In the genomic region with DNA sequence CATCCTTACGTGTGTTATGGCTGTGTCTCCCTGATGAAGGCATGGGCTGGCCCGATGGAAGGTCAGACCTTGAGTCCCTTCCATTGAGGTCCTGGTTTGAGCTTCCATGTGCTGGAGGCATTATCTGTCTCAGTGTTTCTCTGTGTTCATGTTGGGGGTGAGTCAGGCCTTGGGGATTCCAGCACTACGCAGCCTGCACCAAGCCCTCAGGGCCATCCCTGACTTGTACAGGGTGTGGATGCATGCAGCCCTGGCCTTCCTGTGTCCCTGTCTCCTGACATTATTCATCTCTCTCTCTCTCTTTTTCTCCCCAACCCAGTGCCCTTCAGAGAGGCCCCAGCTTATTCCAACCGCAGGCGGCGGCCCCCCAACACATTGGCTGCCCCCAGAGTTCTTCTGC, we compare ENCODE assay signal across 21 mouse cellular contexts.
DNase-seq lines count a peak whose midpoint lies in the region; ATAC-seq and TF ChIP-seq lines count a peak whose summit lies in the region.
"Had no signal": no experiment of that assay in that cellular context is flagged by ENCODE, and none has a peak within 500 bp of the region (broad histone marks: within the 10 kb centered on the region; RNA-seq: fewer than 3 reads in every experiment).

No protein-coding gene starts in this region.

- no peak for TF ChIP-seq CTCF in hindbrain, postnatal 0 days (IDR thresholded peaks at IDR 0.05; ENCODE audit: low read depth)
- no peak for TF ChIP-seq CTCF in heart, adult 2 months (IDR thresholded peaks at IDR 0.05)

- no peaks in the 10 kb centered on the region for H3K9me3 ChIP-seq in hindbrain, embryonic 10.5 days
- H3K9me3 ChIP-seq in hindbrain, postnatal 0 days (ENCODE audit: low read length), result no peaks in the 10 kb centered on the region
- H3K9me3 ChIP-seq: embryonic facial prominence, embryonic 13.5 days; embryonic facial prominence, embryonic 15.5 days; forebrain, embryonic 10.5 days; forebrain, embryonic 12.5 days had no signal

- intact Hi-C loops in heart, adult 2 months (cut with DNase I), result no loop called here

- peaks cover 53% of the 10 kb centered on the region for H3K27me3 ChIP-seq in hindbrain, embryonic 10.5 days (ENCODE audit: insufficient read depth, poor library complexity, severe bottlenecking)
- H3K27me3 ChIP-seq in hindbrain, postnatal 0 days (ENCODE audit: insufficient read depth, low read length), result no peaks in the 10 kb centered on the region
- no peaks in the 10 kb centered on the region for H3K27me3 ChIP-seq in heart, adult 2 months (ENCODE audit: control insufficient read depth, insufficient read depth, low read length)

- DNase-seq in hindbrain, embryonic 10.5 days (ENCODE audit: low spot score), result no peak
- DNase-seq in hindbrain, postnatal 0 days (ENCODE audit: low spot score), result no peak
- DNase-seq in adrenal gland, adult 8-10 months, result peak; percentile 56
- peak; percentile 65 for DNase-seq in adrenal gland, postnatal 14 days
- peak; percentile 63 to 66 for DNase-seq in adrenal gland, postnatal 36 days
- DNase-seq in heart, adult 11 months, result no peak
- no peak for DNase-seq in heart, adult 2 months
- DNase-seq: cerebellum, adult 11-12 months; cerebellum, adult 2 months; cerebellum, adult 9-10 months; cerebellum, postnatal 14 days; cerebellum, postnatal 36 days; embryo, embryonic 11 days had no signal

- H3K36me3 ChIP-seq in hindbrain, embryonic 10.5 days, result no peaks in the 10 kb centered on the region
- H3K36me3 ChIP-seq in hindbrain, postnatal 0 days (ENCODE audit: insufficient read depth, low read length), result no peaks in the 10 kb centered on the region
- no peaks in the 10 kb centered on the region for H3K36me3 ChIP-seq in heart, adult 2 months (ENCODE audit: control insufficient read depth, insufficient read depth, low read length)
- H3K36me3 ChIP-seq: embryonic facial prominence, embryonic 13.5 days; embryonic facial prominence, embryonic 15.5 days; forebrain, embryonic 10.5 days; forebrain, embryonic 12.5 days had no signal

- H3K27ac ChIP-seq in hindbrain, embryonic 10.5 days, result 0 out of 2 replicates have a peak overlapping the region, but pooled peaks have one; percentile 1
- no peak overlapping the region for H3K27ac ChIP-seq in hindbrain, postnatal 0 days
- H3K27ac ChIP-seq in heart, adult 2 months, result no peak overlapping the region
- H3K27ac ChIP-seq: embryonic facial prominence, embryonic 13.5 days; embryonic facial prominence, embryonic 15.5 days; forebrain, embryonic 10.5 days; forebrain, embryonic 12.5 days had no signal

- H3K4me3 ChIP-seq in hindbrain, embryonic 10.5 days, result no peak overlapping the region
- no peak overlapping the region for H3K4me3 ChIP-seq in hindbrain, postnatal 0 days (ENCODE audit: low read length)
- H3K4me3 ChIP-seq in heart, adult 2 months, result no peak overlapping the region
- H3K4me3 ChIP-seq: embryonic facial prominence, embryonic 13.5 days; embryonic facial prominence, embryonic 15.5 days; erythroblast, embryonic 14.5 days; forebrain, embryonic 10.5 days; forebrain, embryonic 12.5 days had no signal

- H3K4me1 ChIP-seq in hindbrain, embryonic 10.5 days (replicated peaks), result peaks cover 18% of the 10 kb centered on the region
- peaks cover 8% of the 10 kb centered on the region for H3K4me1 ChIP-seq in hindbrain, postnatal 0 days (ENCODE audit: insufficient read depth, low read length)
- no peaks in the 10 kb centered on the region for H3K4me1 ChIP-seq in heart, adult 2 months (ENCODE audit: control insufficient read depth, insufficient read depth, low read length)

- WGBS in hindbrain, embryonic 10.5 days, result 93% methylated on average over 6 of the region's 6 CpGs
- WGBS in hindbrain, postnatal 0 days, result 96% methylated on average over 6 of the region's 6 CpGs
- WGBS in heart, adult 2 months, result 88% methylated on average over 6 of the region's 6 CpGs

- ATAC-seq in hindbrain, postnatal 0 days, result no peak
- no peak for ATAC-seq in activated CD4-positive, CD25-positive, alpha-beta regulatory T cell, adult 4 months
- ATAC-seq: forebrain, embryonic 14.5 days; forebrain, embryonic 16.5 days had no signal

- H3K4me2 ChIP-seq in hindbrain, postnatal 0 days (ENCODE audit: low read depth, low read length), result no peak overlapping the region
- H3K4me2 ChIP-seq: embryonic facial prominence, embryonic 13.5 days; embryonic facial prominence, embryonic 15.5 days; forebrain, embryonic 12.5 days had no signal

- TF ChIP-seq POLR2A in heart, adult 2 months (IDR thresholded peaks at IDR 0.05; ENCODE audit: insufficient read depth, low read depth, low read length), result no peak

- no peak overlapping the region for H3K9ac ChIP-seq in hindbrain, postnatal 0 days (replicated peaks; ENCODE audit: low read length)
- no peak overlapping the region for H3K9ac ChIP-seq in heart, adult 2 months (ENCODE audit: low read depth, low read length)
- H3K9ac ChIP-seq: embryonic facial prominence, embryonic 13.5 days; embryonic facial prominence, embryonic 15.5 days; forebrain, embryonic 12.5 days had no signal

- no peak for TF ChIP-seq EP300 in heart, adult 2 months (IDR thresholded peaks at IDR 0.05; ENCODE audit: insufficient read depth, low read depth, low read length)

- no peaks in the 10 kb centered on the region for H3K79me2 ChIP-seq in heart, adult 2 months (replicated peaks; ENCODE audit: control insufficient read depth, insufficient read depth, low read length)

Comparison
In these comparisons a context has a peak if more than half of its experiments do, and no peak if none do; other contexts are left out.
1. DNase-seq: peak in adrenal gland, adult 8-10 months (single experiment), adrenal gland, postnatal 14 days (single experiment) and adrenal gland, postnatal 36 days (2 of 2); none in hindbrain, embryonic 10.5 days (single experiment), hindbrain, postnatal 0 days (single experiment), heart, adult 11 months (single experiment) and heart, adult 2 months (0 of 2).